Mouse (Mus musculus) liver, postnatal 0 days (tissue): ENCODE measurements around the gene Synj1. TPM values are rescaled to one million over a fixed set of nuclear protein-coding genes. Genes with fewer than 3 reads are reported as not detected.
A peak's percentile ranks its signal among the peaks of the same experiment; 100 is the strongest.

Experiments used
- ATAC-seq: fragments of 200-750 bp; cut with Nextera tagmentation; 2 replicates; pipeline ENCODE4 v1.8.0; 2017; ENCODE audit warnings: mild to moderate bottlenecking, moderate library complexity
- DNase-seq: peaks from one replicate; pipeline ENCODE4 v3.0.0-alpha.2; 2016
- H3K27ac ChIP-seq: fragments of 300-500 bp; sonication (generic); 2 replicates; pipeline ENCODE4 v1.5.1; 2014; ENCODE audit warnings: antibody characterized with exemption, moderate library complexity, mild to moderate bottlenecking, low read depth
- H3K27me3 ChIP-seq: fragments of 300-500 bp; sonication (generic); 2 replicates; pipeline ENCODE4 v1.6.1; 2014; ENCODE audit warnings: low read length, control low read depth, mixed read lengths; ENCODE audit not compliant: insufficient read depth
- H3K36me3 ChIP-seq: fragments of 300-500 bp; sonication (generic); replicated peaks from 2 replicates; pipeline ENCODE4 v1.6.1; 2014; ENCODE audit warnings: mild to moderate bottlenecking, control low read depth, low read length, moderate library complexity, mixed read lengths; ENCODE audit not compliant: insufficient read depth
- H3K4me1 ChIP-seq: fragments of 300-500 bp; sonication (generic); 2 replicates; pipeline ENCODE4 v1.6.1; 2014; ENCODE audit warnings: antibody characterized with exemption, mild to moderate bottlenecking, control low read depth; ENCODE audit not compliant: insufficient read depth
- H3K4me2 ChIP-seq: fragments of 300-500 bp; sonication (generic); 2 replicates; pipeline ENCODE4 v1.6.1; 2014; ENCODE audit warnings: low read depth, mild to moderate bottlenecking, low read length, moderate library complexity, mixed read lengths
- H3K4me3 ChIP-seq: fragments of 300-500 bp; sonication (generic); 2 replicates; pipeline ENCODE4 v1.5.1; 2014; ENCODE audit warnings: low read depth, low read length
- H3K9ac ChIP-seq: fragments of 300-500 bp; sonication (generic); replicated peaks from 2 replicates; pipeline ENCODE4 v1.6.1; 2014; ENCODE audit warnings: mild to moderate bottlenecking, moderate library complexity
- H3K9me3 ChIP-seq: fragments of 300-500 bp; sonication (generic); 2 replicates; pipeline ENCODE4 v1.6.1; 2016; ENCODE audit warnings: mild to moderate bottlenecking, control low read depth, low read length, mixed read lengths
- CTCF ChIP-seq: sonication (generic); IDR thresholded peaks from 2 replicates; pipeline ENCODE4 v1.5.1; 2016; ENCODE audit warnings: antibody characterized with exemption, low read depth
- EP300 ChIP-seq: IDR thresholded peaks from 2 replicates; pipeline ENCODE4 v1.6.1; 2016; ENCODE audit warnings: antibody characterized with exemption, low read depth, mild to moderate bottlenecking
- WGBS: fragments of 180-500 bp; shearing (Covaris S2); extraction: QIAGEN DNeasy Blood & Tissue Kit; methylation state at CpG from one replicate; pipeline ENCODE4 v1.1.7; 2014; ENCODE audit not compliant: insufficient replicate concordance; 5-methylcytosine and 5-hydroxymethylcytosine counted together
- polyA plus RNA-seq: library from polyadenylated mRNA; unstranded; fragments of >200 nt; fragmentation: Nextera tagmentation; extraction: Ambion mirVana; gene quantifications from 2 replicates; pipeline ENCODE4 v1.2.1, GENCODE M21; 2015

Synj1 gene
- polyA plus RNA-seq, 1 experiment from 2014 or later = 8.6 TPM

- Histone ChIP-seq H3K27me3 (no peaks in the 10 kb centered on the region), H3K27ac (no peak overlapping the region), H3K4me1 (no peaks in the 10 kb centered on the region), H3K9ac (no peak overlapping the region), H3K9me3 (no peaks in the 10 kb centered on the region), H3K36me3 (peaks cover 5% of the 10 kb centered on the region; the same call in 1 of the 2 replicates), H3K4me2 (no peak overlapping the region), H3K4me3 (no peak overlapping the region)
- 33% methylated on average over 5 of the region's 5 CpGs for WGBS
- no peak for TF ChIP-seq EP300
- TF ChIP-seq CTCF = peak; percentile 89
- DNase-seq (peak; percentile 75), ATAC-seq (peak; percentile 63)
Measured at GRCm38 (mm10) chr16:90925461-90925860, 85.6 kb downstream of the Synj1 start.

- Histone ChIP-seq H3K9me3 (no peaks in the 10 kb centered on the region), H3K27me3 (no peaks in the 10 kb centered on the region), H3K36me3 (peaks cover 5% of the 10 kb centered on the region; the same call in 1 of the 2 replicates), H3K4me1 (no peaks in the 10 kb centered on the region), H3K27ac (no peak overlapping the region), H3K4me3 (no peak overlapping the region), H3K4me2 (no peak overlapping the region), H3K9ac (no peak overlapping the region)
- DNase-seq (peak; percentile 42), ATAC-seq (peak; percentile 54)
- WGBS = 75% methylated on average over 13 of the region's 13 CpGs
- TF ChIP-seq EP300 (no peak), CTCF (no peak)
Measured at GRCm38 (mm10) chr16:90924606-90925370, 86.3 kb downstream of the Synj1 start.

GRCm38 (mm10) chr16:90921471-90922159 is 89.5 kb downstream of the Synj1 start:
- WGBS = 48% methylated on average over 10 of the region's 10 CpGs
- TF ChIP-seq CTCF = no peak
- TF ChIP-seq EP300 = no peak

GRCm38 (mm10) chr16:90917156-90917555 is 94.0 kb downstream of the Synj1 start:
- TF ChIP-seq EP300 (no peak), CTCF (no peak)
- H3K9me3 ChIP-seq = no peaks in the 10 kb centered on the region
- H3K36me3 ChIP-seq = no peaks in the 10 kb centered on the region
- no peak overlapping the region for H3K27ac ChIP-seq
- H3K9ac ChIP-seq = no peak overlapping the region
- no peak overlapping the region for H3K4me2 ChIP-seq
- H3K4me1 ChIP-seq = no peaks in the 10 kb centered on the region
- no peaks in the 10 kb centered on the region for H3K27me3 ChIP-seq
- no peak for ATAC-seq
- DNase-seq = no peak
- 78% methylated on average over 8 of the region's 8 CpGs for WGBS
- no peak overlapping the region for H3K4me3 ChIP-seq

More at GRCm38 (mm10) chr16:90921471-90922159, 89.5 kb downstream of the Synj1 start:
- no peaks in the 10 kb centered on the region for H3K9me3 ChIP-seq
- H3K27me3 ChIP-seq = no peaks in the 10 kb centered on the region
- H3K4me2 ChIP-seq = no peak overlapping the region
- no peak for DNase-seq
- no peak for ATAC-seq
- peaks cover 5% of the 10 kb centered on the region; the same call in 1 of the 2 replicates for H3K36me3 ChIP-seq
- no peak overlapping the region for H3K4me3 ChIP-seq
- no peak overlapping the region for H3K27ac ChIP-seq
- H3K4me1 ChIP-seq = no peaks in the 10 kb centered on the region
- H3K9ac ChIP-seq = no peak overlapping the region

- ATAC-seq = peak; percentile 66
Measured at GRCm38 (mm10) chr16:90916040-90916481, 95.0 kb downstream of the Synj1 start.

GRCm38 (mm10) chr16:90911766-90912165 is 99.3 kb downstream of the Synj1 start:
- 81% methylated on average over 13 of the region's 13 CpGs for WGBS
- Histone ChIP-seq H3K9ac (no peak overlapping the region), H3K4me1 (no peaks in the 10 kb centered on the region), H3K4me2 (no peak overlapping the region), H3K27ac (no peak overlapping the region), H3K27me3 (no peaks in the 10 kb centered on the region), H3K36me3 (no peaks in the 10 kb centered on the region), H3K9me3 (no peaks in the 10 kb centered on the region), H3K4me3 (no peak overlapping the region)
- DNase-seq = no peak
- no peak for TF ChIP-seq EP300
- no peak for TF ChIP-seq CTCF
- no peak for ATAC-seq

More at GRCm38 (mm10) chr16:90916040-90916481, 95.0 kb downstream of the Synj1 start:
- H3K9me3 ChIP-seq = no peaks in the 10 kb centered on the region
- no peaks in the 10 kb centered on the region for H3K36me3 ChIP-seq
- no peak for DNase-seq
- H3K4me1 ChIP-seq = no peaks in the 10 kb centered on the region
- no peak; the same call in 1 of the 2 replicates for TF ChIP-seq EP300
- TF ChIP-seq CTCF = no peak
- no peak overlapping the region for H3K27ac ChIP-seq
- H3K27me3 ChIP-seq = no peaks in the 10 kb centered on the region
- no peak overlapping the region for H3K9ac ChIP-seq
- 17% methylated on average over 12 of the region's 12 CpGs for WGBS
- no peak overlapping the region for H3K4me2 ChIP-seq
- H3K4me3 ChIP-seq = no peak overlapping the region
